Mouse (Mus musculus) frontal cortex, adult (tissue): Measurements from ENCODE around the gene Rnf181.
A peak's percentile ranks its signal among the peaks of the same experiment; 100 is the strongest.

Experiments used
- ATAC-seq: cut with Nextera tagmentation; 2 replicates; pipeline ENCODE4 v1.9.2; 2017; ENCODE audit warnings: mild to moderate bottlenecking, moderate library complexity, mixed read lengths; ENCODE audit not compliant: low TSS enrichment

Rnf181 gene

GRCm38 (mm10) chr6:72383952-72384351 is 17.2 kb upstream of the Rnf181 start:
- ATAC-seq = no peak

- ATAC-seq = no peak
These were observed 16.5 kb upstream of the Rnf181 start for GRCm38 (mm10) chr6:72383142-72383820.

GRCm38 (mm10) chr6:72382494-72382893 is 15.7 kb upstream of the Rnf181 start:
- ATAC-seq = no peak

- peak; percentile 57 for ATAC-seq
These were observed 13.5 kb upstream of the Rnf181 start, which contains the start of gene Vamp5 for GRCm38 (mm10) chr6:72380131-72380770. Gene Vamp5, minus strand, starts transcription at chr6:72380468.

- no peak for ATAC-seq
These were observed 12.8 kb upstream of the Rnf181 start for GRCm38 (mm10) chr6:72379377-72380130.

- no peak for ATAC-seq
These were observed 11.9 kb upstream of the Rnf181 start for GRCm38 (mm10) chr6:72378510-72379234.

GRCm38 (mm10) chr6:72374820-72375563 is 8.2 kb upstream of the Rnf181 start:
- no peak for ATAC-seq

- no peak for ATAC-seq
These were observed 7.5 kb upstream of the Rnf181 start for GRCm38 (mm10) chr6:72374206-72374605.

- no peak for ATAC-seq
These were observed 6.4 kb upstream of the Rnf181 start for GRCm38 (mm10) chr6:72373184-72373583.

GRCm38 (mm10) chr6:72371571-72371970 is 4.8 kb upstream of the Rnf181 start:
- ATAC-seq = peak; percentile 42; the same call in 1 of the 2 replicates

- ATAC-seq = peak; percentile 92
These were observed 4.4 kb upstream of the Rnf181 start for GRCm38 (mm10) chr6:72371147-72371546.

GRCm38 (mm10) chr6:72370091-72370490 is 3.3 kb upstream of the Rnf181 start:
- ATAC-seq = no peak

- no peak for ATAC-seq
These were observed 2.8 kb upstream of the Rnf181 start for GRCm38 (mm10) chr6:72369557-72369956.

- ATAC-seq = no peak
These were observed 761 bp upstream of the Rnf181 start for GRCm38 (mm10) chr6:72367460-72367974.

GRCm38 (mm10) chr6:72366304-72366703 is 452 bp downstream of the Rnf181 start:
- no peak for ATAC-seq

GRCm38 (mm10) chr6:72364985-72365384 is 1.8 kb downstream of the Rnf181 start:
- ATAC-seq = no peak

- no peak for ATAC-seq
These were observed 2.7 kb downstream of the Rnf181 start for GRCm38 (mm10) chr6:72364009-72364408.

GRCm38 (mm10) chr6:72362132-72363028 is 4.4 kb downstream of the Rnf181 start:
- peak; percentile 97 for ATAC-seq

- no peak for ATAC-seq
These were observed 5.6 kb downstream of the Rnf181 start for GRCm38 (mm10) chr6:72361121-72361551.

- no peak for ATAC-seq
These were observed 6.2 kb downstream of the Rnf181 start for GRCm38 (mm10) chr6:72360599-72360935.
